Mouse (Mus musculus): ENCODE measurements around the gene Zkscan16.

- TF ChIP-seq POLR2A (IDR thresholded peaks at IDR 0.05; ENCODE audit: control insufficient read depth in 1 of 2, insufficient read depth in 1 of 2, low read depth in 1 of 2, low read length in 2 of 2, poor library complexity in 1 of 2) = no peak
- TF ChIP-seq USF2 (IDR thresholded peaks at IDR 0.05; ENCODE audit: borderline replicate concordance in 1 of 2, insufficient read depth in 1 of 2, low read depth in 1 of 2, low read length in 2 of 2) = no peak
- TF ChIP-seq E2F4 (IDR thresholded peaks at IDR 0.05; ENCODE audit: borderline replicate concordance, low read depth, low read length) = no peak
- TF ChIP-seq TBP (IDR thresholded peaks at IDR 0.05; ENCODE audit: low read depth, low read length) = no peak
- no peak for TF ChIP-seq USF1 (IDR thresholded peaks at IDR 0.05; ENCODE audit: low read depth, low read length)
- TF ChIP-seq ZMIZ1 (IDR thresholded peaks at IDR 0.05; ENCODE audit: low read depth, low read length) = no peak
- TF ChIP-seq CTCF (IDR thresholded peaks at IDR 0.05 in 2 of 3, conservative IDR thresholded peaks at IDR 0.05 in 1 of 3; ENCODE audit: control insufficient read depth in 1 of 3, insufficient read depth in 1 of 3, low read depth in 2 of 3, low read length in 3 of 3, poor library complexity in 1 of 3, severe bottlenecking in 1 of 3) = no peak
- TF ChIP-seq EP300 (IDR thresholded peaks at IDR 0.05; ENCODE audit: low read depth in 1 of 2, low read length in 2 of 2) = no peak
Observed at GRCm38 (mm10) chr4:58941638-58942037, 1.8 kb upstream of the Zkscan16 start.

Data from MEL (cell line).